ENCODE assay signal across 10 mouse cellular contexts in genomic region chr16:33612056-33612770, GRCm38 (mm10).
DNase-seq lines count a peak whose midpoint lies in the region; ATAC-seq lines count a peak whose summit lies in the region.
"Had no signal": no experiment of that assay in that cellular context is flagged by ENCODE, and none has a peak within 500 bp of the region (broad histone marks: within the 10 kb centered on the region; RNA-seq: fewer than 3 reads in every experiment).

No protein-coding gene starts in this region.

- DNase-seq in cerebellum, adult 11 months: peak; percentile 37
- DNase-seq in urinary bladder, postnatal 14 days (ENCODE audit: low spot score): peak; percentile 65
- no peak for DNase-seq in urinary bladder, adult 2 months (ENCODE audit: low spot score)
- peak; percentile 49 to 51 for DNase-seq in layer of hippocampus, adult 8-10 months (ENCODE audit: low spot score in 2 of 2)
- DNase-seq in urinary bladder, postnatal 36 days (ENCODE audit: low spot score in 2 of 2): peak; percentile 33 to 74
- DNase-seq in spleen, postnatal 14 days (ENCODE audit: low spot score in 2 of 2): no peak
- DNase-seq: liver had no signal

- ATAC-seq in cerebellum, adult (ENCODE audit: insufficient number of reproducible peaks, low FRiP score, low TSS enrichment): no peak
- no peak for ATAC-seq in erythroid progenitor cell, adult 5-6 weeks (replicated peaks; ENCODE audit: low FRiP score, poor library complexity, severe bottlenecking)
- ATAC-seq: forebrain, embryonic 13.5 days had no signal

Comparison
In these comparisons a context has a peak if more than half of its experiments do, and no peak if none do; other contexts are left out.
1. DNase-seq: peak in cerebellum, adult 11 months (single experiment), urinary bladder, postnatal 14 days (single experiment), layer of hippocampus, adult 8-10 months (2 of 2) and urinary bladder, postnatal 36 days (2 of 2); none in urinary bladder, adult 2 months (single experiment) and spleen, postnatal 14 days (0 of 2).